Mouse (Mus musculus): ENCODE results near the gene Ppp1r36. TPM values are rescaled to one million over a fixed set of nuclear protein-coding genes. Genes with fewer than 3 reads are reported as not detected.

The Ppp1r36 gene
- polyA plus RNA-seq (2012; rRNA removed): not detected in 2 replicates

DNA sequence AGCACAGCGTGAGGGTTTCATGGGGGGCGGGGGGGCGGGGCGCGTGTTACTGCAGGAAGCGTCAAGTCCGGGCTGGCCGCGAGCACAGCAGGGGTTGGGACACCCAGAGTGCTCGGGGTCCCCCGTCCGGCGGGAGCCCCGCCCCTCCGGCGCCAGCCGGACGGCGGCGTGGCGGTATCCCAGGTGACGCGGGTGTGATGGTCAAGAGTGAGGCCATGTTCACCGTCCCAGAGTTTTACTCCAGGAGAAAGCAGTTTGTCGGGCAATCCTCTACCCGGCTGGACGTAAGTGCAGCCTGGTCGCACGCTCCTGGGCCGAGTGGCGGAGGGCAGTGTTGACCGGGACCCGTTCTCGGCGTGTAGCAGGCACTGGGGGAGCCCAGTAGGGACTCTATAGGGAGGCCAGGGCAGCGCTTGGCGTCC is at the start of gene Ppp1r36:
TSS of gene Ppp1r36 (plus strand) at position 106 of the 422 bp plus-strand sequence.
- H3K36me3 ChIP-seq (ENCODE audit: control insufficient read depth, insufficient read depth, low read length): no peaks in the 10 kb centered on the region
- TF ChIP-seq POLR2A (IDR thresholded peaks at IDR 0.05; ENCODE audit: low read depth, low read length): no peak
- no peak for TF ChIP-seq CTCF (IDR thresholded peaks at IDR 0.05; ENCODE audit: extremely low read depth, insufficient read depth, insufficient read length, insufficient replicate concordance)
- H3K4me3 ChIP-seq (ENCODE audit: extremely low read depth, insufficient read depth, insufficient read length): peak within 1 kb of the TSS; percentile 9; the same call in 1 of the 2 replicates
- no peaks in the 10 kb centered on the region for H3K4me1 ChIP-seq (ENCODE audit: control insufficient read depth, insufficient read depth, insufficient read length)
- DNase-seq (ENCODE audit: low read depth in 1 of 2, low spot score in 2 of 2): no peak
- H3K27ac ChIP-seq (ENCODE audit: insufficient read depth, low read length): no peak within 1 kb of the TSS
- peaks cover 3% of the 10 kb centered on the region; the same call in 1 of the 2 replicates for H3K27me3 ChIP-seq (ENCODE audit: control insufficient read depth, insufficient read depth, low read length)
- WGBS: 28% methylated on average over 37 of the region's 37 CpGs

GRCm38 (mm10) chr12:76368201-76368789 is 49.0 kb upstream of the Ppp1r36 start:
- TF ChIP-seq CTCF (IDR thresholded peaks at IDR 0.05; ENCODE audit: extremely low read depth, insufficient read depth, insufficient read length, insufficient replicate concordance) (no peak), POLR2A (IDR thresholded peaks at IDR 0.05; ENCODE audit: low read depth, low read length) (no peak)
- DNase-seq (ENCODE audit: low read depth in 1 of 2, low spot score in 2 of 2): no peak
- Histone ChIP-seq H3K27ac (ENCODE audit: insufficient read depth, low read length) (peak overlapping the region; percentile 100), H3K4me3 (ENCODE audit: extremely low read depth, insufficient read depth, insufficient read length) (peak overlapping the region; percentile 100), H3K27me3 (ENCODE audit: control insufficient read depth, insufficient read depth, low read length) (no peaks in the 10 kb centered on the region), H3K4me1 (ENCODE audit: control insufficient read depth, insufficient read depth, insufficient read length) (peaks cover 22% of the 10 kb centered on the region; the same call in 1 of the 2 replicates), H3K36me3 (ENCODE audit: control insufficient read depth, insufficient read depth, low read length) (no peaks in the 10 kb centered on the region)
- WGBS: 5% methylated on average over 9 of the region's 9 CpGs

- Histone ChIP-seq H3K4me1 (ENCODE audit: control insufficient read depth, insufficient read depth, insufficient read length) (peaks cover 22% of the 10 kb centered on the region; the same call in 1 of the 2 replicates), H3K36me3 (ENCODE audit: control insufficient read depth, insufficient read depth, low read length) (no peaks in the 10 kb centered on the region), H3K27ac (ENCODE audit: insufficient read depth, low read length) (peak overlapping the region; percentile 100), H3K4me3 (ENCODE audit: extremely low read depth, insufficient read depth, insufficient read length) (peak overlapping the region; percentile 100), H3K27me3 (ENCODE audit: control insufficient read depth, insufficient read depth, low read length) (no peaks in the 10 kb centered on the region)
- WGBS: 2% methylated on average over 26 of the region's 26 CpGs
- no peak for DNase-seq (ENCODE audit: low read depth in 1 of 2, low spot score in 2 of 2)
- TF ChIP-seq CTCF (IDR thresholded peaks at IDR 0.05; ENCODE audit: extremely low read depth, insufficient read depth, insufficient read length, insufficient replicate concordance) (no peak), POLR2A (IDR thresholded peaks at IDR 0.05; ENCODE audit: low read depth, low read length) (no peak)
Measured at GRCm38 (mm10) chr12:76368790-76369205, 48.5 kb upstream of the Ppp1r36 start.

GRCm38 (mm10) chr12:76369206-76369977 is 47.9 kb upstream of the Ppp1r36 start, which contains the start of gene Zbtb25:
TSS of gene Zbtb25 (minus strand) at chr12:76369602.
- Histone ChIP-seq H3K27me3 (ENCODE audit: control insufficient read depth, insufficient read depth, low read length) (no peaks in the 10 kb centered on the region), H3K36me3 (ENCODE audit: control insufficient read depth, insufficient read depth, low read length) (no peaks in the 10 kb centered on the region), H3K27ac (ENCODE audit: insufficient read depth, low read length) (peak within 1 kb of the TSS; percentile 100), H3K4me3 (ENCODE audit: extremely low read depth, insufficient read depth, insufficient read length) (peak within 1 kb of the TSS; percentile 100), H3K4me1 (ENCODE audit: control insufficient read depth, insufficient read depth, insufficient read length) (peaks cover 22% of the 10 kb centered on the region; the same call in 1 of the 2 replicates)
- TF ChIP-seq CTCF (IDR thresholded peaks at IDR 0.05; ENCODE audit: extremely low read depth, insufficient read depth, insufficient read length, insufficient replicate concordance): no peak
- peak; percentile 56 for TF ChIP-seq POLR2A (IDR thresholded peaks at IDR 0.05; ENCODE audit: low read depth, low read length)
- DNase-seq (ENCODE audit: low read depth in 1 of 2, low spot score in 2 of 2): peak in 1 of 2 experiments; percentile 77
- 1% methylated on average over 96 of the region's 96 CpGs for WGBS

DNA sequence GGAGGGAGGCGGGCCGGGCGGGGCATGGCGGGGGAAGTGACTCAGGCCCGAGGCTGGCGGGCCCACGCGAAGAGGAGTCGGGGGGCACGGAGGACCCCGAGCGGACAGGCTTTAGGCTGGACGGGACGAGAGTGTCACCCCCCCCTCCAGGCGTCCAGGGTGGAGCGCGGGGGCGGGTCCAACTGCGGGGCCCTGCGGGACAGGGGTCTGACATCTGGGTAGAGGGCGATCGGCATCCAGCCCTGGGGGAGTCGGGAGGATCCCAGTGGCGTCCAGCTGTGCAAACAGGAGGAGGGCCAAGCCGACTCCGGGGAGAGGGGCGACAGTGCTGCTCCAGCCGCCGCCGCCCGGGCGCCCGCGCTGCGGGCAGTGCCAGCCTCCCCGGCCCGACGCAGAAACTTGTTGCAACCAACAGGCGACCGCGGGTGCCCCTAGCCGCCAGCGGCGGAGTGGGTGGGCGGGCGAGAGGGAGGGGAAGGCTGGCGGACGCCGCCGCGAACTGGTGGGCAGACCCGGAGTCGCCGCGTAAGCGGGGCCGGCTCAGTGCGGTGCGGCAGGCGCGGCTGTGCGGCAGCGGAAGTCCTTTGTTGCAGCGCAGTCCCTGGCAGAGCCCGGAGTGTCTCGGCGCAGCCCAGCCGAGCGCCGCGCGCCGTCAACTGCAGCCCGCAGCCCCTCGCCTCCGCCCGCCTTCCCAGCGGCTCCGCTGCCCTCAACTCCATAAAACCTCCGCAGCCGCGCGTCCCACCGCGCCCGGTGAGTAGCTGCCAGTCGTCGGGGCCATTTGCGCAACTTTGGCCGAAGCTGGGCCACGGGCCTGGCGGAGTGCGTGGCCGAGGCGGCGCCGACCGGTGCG is 47.1 kb upstream of the Ppp1r36 start, which contains the start of gene Zbtb1:
TSS of gene Zbtb1 (plus strand) at position 289 of the 853 bp plus-strand sequence.
- H3K27me3 ChIP-seq (ENCODE audit: control insufficient read depth, insufficient read depth, low read length): no peaks in the 10 kb centered on the region
- H3K4me1 ChIP-seq (ENCODE audit: control insufficient read depth, insufficient read depth, insufficient read length): peaks cover 22% of the 10 kb centered on the region; the same call in 1 of the 2 replicates
- under 1% methylated on average over 75 of the region's 99 CpGs for WGBS
- TF ChIP-seq POLR2A (IDR thresholded peaks at IDR 0.05; ENCODE audit: low read depth, low read length) (peak; percentile 67), CTCF (IDR thresholded peaks at IDR 0.05; ENCODE audit: extremely low read depth, insufficient read depth, insufficient read length, insufficient replicate concordance) (no peak)
- peak within 1 kb of the TSS; percentile 100 for H3K4me3 ChIP-seq (ENCODE audit: extremely low read depth, insufficient read depth, insufficient read length)
- H3K36me3 ChIP-seq (ENCODE audit: control insufficient read depth, insufficient read depth, low read length): no peaks in the 10 kb centered on the region
- peak within 1 kb of the TSS; percentile 100 for H3K27ac ChIP-seq (ENCODE audit: insufficient read depth, low read length)
- peak in 1 of 2 experiments; percentile 81 for DNase-seq (ENCODE audit: low read depth in 1 of 2, low spot score in 2 of 2)
